Mouse (Mus musculus) hindbrain, postnatal 0 days (tissue): Measurements from ENCODE around the gene Tmem247. TPM values are rescaled to one million over a fixed set of nuclear protein-coding genes. Genes with fewer than 3 reads are reported as not detected.

Source experiments
- ATAC-seq: fragments of 200-750 bp; cut with Nextera tagmentation; 2 replicates; pipeline ENCODE4 v1.8.0; 2017; ENCODE audit warnings: mild to moderate bottlenecking, moderate TSS enrichment, moderate library complexity
- DNase-seq: peaks from one replicate; pipeline ENCODE4 v3.0.0-alpha.2; 2015; ENCODE audit warnings: low spot score
- H3K27ac ChIP-seq: fragments of 300-500 bp; sonication (generic); 2 replicates; pipeline ENCODE4 v1.5.1; 2014; ENCODE audit warnings: mild to moderate bottlenecking
- H3K27me3 ChIP-seq: fragments of 300-500 bp; sonication (generic); 2 replicates; pipeline ENCODE4 v1.6.1; 2014; ENCODE audit warnings: low read length, mixed read lengths; ENCODE audit not compliant: insufficient read depth
- H3K36me3 ChIP-seq: fragments of 300-500 bp; sonication (generic); 2 replicates; pipeline ENCODE4 v1.6.1; 2014; ENCODE audit warnings: low read length, mixed read lengths; ENCODE audit not compliant: insufficient read depth
- H3K4me1 ChIP-seq: fragments of 300-500 bp; sonication (generic); 2 replicates; pipeline ENCODE4 v1.6.1; 2014; ENCODE audit warnings: antibody characterized with exemption, low read length, mixed read lengths; ENCODE audit not compliant: insufficient read depth
- H3K4me2 ChIP-seq: fragments of 300-500 bp; sonication (generic); 2 replicates; pipeline ENCODE4 v1.6.1; 2014; ENCODE audit warnings: low read depth, mild to moderate bottlenecking, low read length, moderate library complexity, mixed read lengths
- H3K4me3 ChIP-seq: fragments of 300-500 bp; sonication (generic); 2 replicates; pipeline ENCODE4 v1.5.1; 2014; ENCODE audit warnings: low read length
- H3K9ac ChIP-seq: fragments of 300-500 bp; sonication (generic); replicated peaks from 2 replicates; pipeline ENCODE4 v1.6.1; 2014; ENCODE audit warnings: mild to moderate bottlenecking, low read length, moderate library complexity, mixed read lengths
- H3K9me3 ChIP-seq: fragments of 300-500 bp; sonication (generic); 2 replicates; pipeline ENCODE4 v1.6.1; 2016; ENCODE audit warnings: low read length, mixed read lengths
- CTCF ChIP-seq: IDR thresholded peaks from 2 replicates; pipeline ENCODE4 v1.5.1; 2016; ENCODE audit warnings: antibody characterized with exemption, control low read depth, low read depth
- WGBS: fragments of 180-500 bp; shearing (Covaris S2); extraction: QIAGEN DNeasy Blood & Tissue Kit; methylation state at CpG from one replicate; pipeline ENCODE4 v1.1.7; 2014; 5-methylcytosine and 5-hydroxymethylcytosine counted together
- polyA plus RNA-seq: library from polyadenylated mRNA; unstranded; fragments of >200 nt; fragmentation: Nextera tagmentation; extraction: Ambion mirVana; gene quantifications from 2 replicates; pipeline ENCODE4 v1.2.1, GENCODE M21; 2015
- total RNA-seq: library from RNA; depleted of rRNA; stranded (reverse); fragments of >200 nt; gene quantifications from 2 replicates; pipeline ENCODE4 v1.2.3, GENCODE M21; 2014

Tmem247 gene
- total and polyA plus RNA-seq, 2 experiments from 2014 or later, result not detected

DNA sequence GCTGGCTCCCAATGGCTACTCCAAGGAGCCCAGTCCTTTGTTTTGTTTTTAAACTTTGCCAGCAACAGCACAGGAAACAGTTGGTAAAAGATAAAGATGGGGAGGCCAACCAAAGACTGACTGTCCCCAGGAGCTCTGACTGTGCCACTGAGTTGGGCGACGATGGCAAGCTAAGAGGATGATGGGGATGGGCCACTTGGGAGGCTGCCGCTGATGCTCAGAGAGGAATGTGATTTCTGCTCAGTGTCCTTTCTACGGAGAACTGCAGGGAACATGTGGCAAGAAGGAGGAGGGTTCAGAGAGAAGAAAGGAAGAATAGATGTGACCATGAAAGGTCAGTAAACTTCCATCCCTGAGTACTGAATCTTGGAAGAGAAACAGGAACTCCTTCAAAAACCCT is 22.0 kb upstream of the Tmem247 start:
- H3K36me3 ChIP-seq, result no peaks in the 10 kb centered on the region
- no peak for DNase-seq
- no peak for ATAC-seq
- H3K9me3 ChIP-seq, result no peaks in the 10 kb centered on the region
- no peak overlapping the region for H3K27ac ChIP-seq
- H3K4me3 ChIP-seq, result no peak overlapping the region
- no peaks in the 10 kb centered on the region for H3K4me1 ChIP-seq
- no peak overlapping the region for H3K9ac ChIP-seq
- WGBS, result 58% methylated on average over 4 of the region's 4 CpGs
- no peak for TF ChIP-seq CTCF
- no peaks in the 10 kb centered on the region for H3K27me3 ChIP-seq
- no peak overlapping the region for H3K4me2 ChIP-seq

GRCm38 (mm10) chr17:86897486-86898165 is 19.5 kb upstream of the Tmem247 start:
- H3K4me1 ChIP-seq, result no peaks in the 10 kb centered on the region
- no peak overlapping the region for H3K4me3 ChIP-seq
- DNase-seq (no peak), ATAC-seq (no peak)
- H3K27ac ChIP-seq, result no peak overlapping the region
- no peak overlapping the region for H3K9ac ChIP-seq
- H3K36me3 ChIP-seq, result no peaks in the 10 kb centered on the region
- no peak overlapping the region for H3K4me2 ChIP-seq
- TF ChIP-seq CTCF, result no peak
- no peaks in the 10 kb centered on the region for H3K9me3 ChIP-seq
- WGBS, result 79% methylated on average over 6 of the region's 6 CpGs
- no peaks in the 10 kb centered on the region for H3K27me3 ChIP-seq

DNA sequence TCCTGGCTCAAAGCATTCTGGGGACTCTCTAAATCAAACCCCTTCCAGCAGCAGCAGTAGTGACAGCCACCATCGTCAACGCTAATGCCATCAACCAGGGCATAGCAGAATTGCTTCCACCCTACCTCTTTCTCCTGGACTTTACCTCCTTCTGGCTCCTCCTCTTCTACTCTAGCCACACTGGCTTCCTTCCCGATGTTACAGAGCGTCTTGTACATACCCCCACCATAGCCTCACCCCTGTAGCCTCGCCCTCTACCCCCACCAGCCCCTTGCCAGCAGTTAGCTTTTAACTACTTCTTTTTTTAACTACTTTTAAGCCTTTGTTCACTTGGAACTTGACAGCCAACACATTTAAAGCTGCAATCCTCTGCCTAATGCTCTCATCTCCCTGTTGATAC is 17.3 kb upstream of the Tmem247 start:
- H3K27me3 ChIP-seq, result no peaks in the 10 kb centered on the region
- no peak overlapping the region for H3K4me2 ChIP-seq
- H3K4me1 ChIP-seq, result peaks cover 7% of the 10 kb centered on the region
- TF ChIP-seq CTCF, result no peak
- H3K9ac ChIP-seq, result no peak overlapping the region
- H3K4me3 ChIP-seq, result no peak overlapping the region
- ATAC-seq (no peak), DNase-seq (no peak)
- no peaks in the 10 kb centered on the region for H3K9me3 ChIP-seq
- H3K36me3 ChIP-seq, result no peaks in the 10 kb centered on the region
- 83% methylated on average over 5 of the region's 5 CpGs for WGBS
- H3K27ac ChIP-seq, result no peak overlapping the region

- WGBS, result 78% methylated on average over 5 of the region's 5 CpGs
- H3K36me3 ChIP-seq, result no peaks in the 10 kb centered on the region
- H3K9me3 ChIP-seq, result no peaks in the 10 kb centered on the region
- no peak overlapping the region for H3K27ac ChIP-seq
- H3K4me1 ChIP-seq, result peaks cover 10% of the 10 kb centered on the region
- no peak for TF ChIP-seq CTCF
- DNase-seq (no peak), ATAC-seq (no peak)
- H3K27me3 ChIP-seq, result no peaks in the 10 kb centered on the region
- no peak overlapping the region for H3K9ac ChIP-seq
- H3K4me2 ChIP-seq, result no peak overlapping the region
- no peak overlapping the region for H3K4me3 ChIP-seq
These were observed 16.6 kb upstream of the Tmem247 start for GRCm38 (mm10) chr17:86900564-86900963.

DNA sequence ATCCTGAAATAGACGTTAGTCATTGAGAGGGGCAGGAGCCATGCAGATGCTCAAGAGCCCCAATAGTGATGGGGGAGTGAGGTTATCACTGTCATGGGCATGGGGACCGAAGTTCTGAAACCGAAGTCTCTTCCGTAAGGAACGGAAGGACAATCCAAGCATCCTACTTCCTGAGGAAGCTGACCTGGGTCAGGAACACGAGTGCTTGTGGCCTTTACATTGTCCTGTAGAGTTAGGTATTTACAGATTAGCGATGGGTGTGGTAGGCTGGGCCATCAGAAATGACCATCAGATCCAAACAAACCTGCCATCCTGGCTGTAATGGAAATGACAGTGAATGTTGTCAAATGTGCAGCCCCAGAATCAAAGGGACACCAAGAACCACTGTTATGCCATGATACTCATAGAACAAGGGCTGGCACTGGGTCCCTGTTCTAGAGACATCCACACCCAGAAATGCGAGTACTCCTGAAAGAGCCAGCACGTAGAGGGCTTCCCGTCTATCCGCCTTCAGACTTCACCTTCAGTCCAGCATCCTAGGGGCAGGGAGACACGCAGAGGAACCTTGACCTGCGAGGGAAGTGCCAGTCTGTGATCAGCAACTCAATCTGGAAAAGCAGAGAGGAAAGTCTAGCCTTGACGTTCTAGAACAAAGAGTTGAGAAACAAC is 14.6 kb upstream of the Tmem247 start:
- Histone ChIP-seq H3K4me1 (peaks cover 10% of the 10 kb centered on the region), H3K9ac (no peak overlapping the region), H3K4me3 (no peak overlapping the region), H3K9me3 (no peaks in the 10 kb centered on the region), H3K36me3 (no peaks in the 10 kb centered on the region), H3K4me2 (no peak overlapping the region), H3K27me3 (no peaks in the 10 kb centered on the region), H3K27ac (no peak overlapping the region)
- no peak for TF ChIP-seq CTCF
- WGBS, result 93% methylated on average over 14 of the region's 14 CpGs
- DNase-seq (no peak), ATAC-seq (no peak)

GRCm38 (mm10) chr17:86903596-86903995 is 13.6 kb upstream of the Tmem247 start:
- Histone ChIP-seq H3K4me1 (peaks cover 10% of the 10 kb centered on the region), H3K4me2 (no peak overlapping the region), H3K36me3 (no peaks in the 10 kb centered on the region), H3K4me3 (no peak overlapping the region), H3K9me3 (no peaks in the 10 kb centered on the region), H3K9ac (no peak overlapping the region), H3K27ac (no peak overlapping the region), H3K27me3 (no peaks in the 10 kb centered on the region)
- 32% methylated on average over 7 of the region's 7 CpGs for WGBS
- peak; percentile 38; the same call in 1 of the 2 replicates for ATAC-seq
- DNase-seq, result peak; percentile 18
- no peak for TF ChIP-seq CTCF

DNA sequence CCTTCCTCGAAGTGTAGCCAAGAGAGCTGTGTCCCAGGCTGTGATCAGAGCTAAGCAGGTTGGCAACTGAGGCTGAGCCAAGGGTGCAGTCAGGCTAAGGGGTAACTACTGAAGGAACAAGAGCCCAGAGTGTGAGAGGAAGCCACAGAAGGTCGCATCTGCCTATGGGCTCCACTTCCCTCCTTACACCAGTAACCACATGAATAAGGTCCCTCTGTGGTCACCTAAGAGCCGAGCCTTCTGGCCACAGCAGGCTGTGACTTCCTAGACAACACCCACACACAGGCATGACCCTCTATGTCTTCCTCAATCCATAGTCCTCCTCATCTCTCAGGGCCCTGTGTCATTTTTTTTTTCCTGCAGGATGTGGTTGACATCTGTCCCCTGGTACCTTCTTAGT is 12.9 kb upstream of the Tmem247 start:
- H3K27me3 ChIP-seq, result no peaks in the 10 kb centered on the region
- no peaks in the 10 kb centered on the region for H3K36me3 ChIP-seq
- no peak overlapping the region for H3K4me3 ChIP-seq
- TF ChIP-seq CTCF, result no peak
- ATAC-seq, result no peak
- no peak overlapping the region for H3K4me2 ChIP-seq
- no peak overlapping the region for H3K9ac ChIP-seq
- 54% methylated on average over 2 of the region's 3 CpGs for WGBS
- no peaks in the 10 kb centered on the region for H3K9me3 ChIP-seq
- no peak for DNase-seq
- 0 out of 2 replicates have a peak overlapping the region, but pooled peaks have one; percentile 1 for H3K27ac ChIP-seq
- H3K4me1 ChIP-seq, result peaks cover 10% of the 10 kb centered on the region
